Mouse (Mus musculus): ENCODE measurements around the gene Pctp.
A peak's percentile ranks its signal among the peaks of the same experiment; 100 is the strongest.

The Pctp gene

GRCm38 (mm10) chr11:90007791-90008531 lies 5.3 kb upstream of the Pctp start:
- no peak for DNase-seq (ENCODE audit: low spot score in 2 of 2)

GRCm38 (mm10) chr11:90006111-90006510 lies 3.4 kb upstream of the Pctp start:
- DNase-seq (ENCODE audit: low spot score in 2 of 2) = no peak

GRCm38 (mm10) chr11:90003386-90003785 lies 692 bp upstream of the Pctp start:
- DNase-seq (ENCODE audit: low spot score in 2 of 2) = no peak

GRCm38 (mm10) chr11:90002987-90003348 lies 274 bp upstream of the Pctp start:
- no peak for DNase-seq (ENCODE audit: low spot score in 2 of 2)

- no peak for DNase-seq (ENCODE audit: low spot score in 2 of 2)
Observed at GRCm38 (mm10) chr11:90001396-90002230, 1.1 kb downstream of the Pctp start.

GRCm38 (mm10) chr11:90000666-90001065 lies 2.0 kb downstream of the Pctp start:
- DNase-seq (ENCODE audit: low spot score in 2 of 2) = no peak

GRCm38 (mm10) chr11:89998996-89999770 lies 3.5 kb downstream of the Pctp start:
- DNase-seq (ENCODE audit: low spot score in 2 of 2) = no peak

GRCm38 (mm10) chr11:89996856-89997255 lies 5.8 kb downstream of the Pctp start:
- no peak for DNase-seq (ENCODE audit: low spot score in 2 of 2)

GRCm38 (mm10) chr11:89996406-89996805 lies 6.3 kb downstream of the Pctp start:
- DNase-seq (ENCODE audit: low spot score in 2 of 2) = no peak

GRCm38 (mm10) chr11:89995596-89995995 lies 7.1 kb downstream of the Pctp start:
- DNase-seq (ENCODE audit: low spot score in 2 of 2) = no peak

- DNase-seq (ENCODE audit: low spot score in 2 of 2) = no peak
Observed at GRCm38 (mm10) chr11:89994706-89995105, 8.0 kb downstream of the Pctp start.

- DNase-seq (ENCODE audit: low spot score in 2 of 2) = no peak
Observed at GRCm38 (mm10) chr11:89991661-89992060, 11.0 kb downstream of the Pctp start.

GRCm38 (mm10) chr11:89988936-89989589 lies 13.6 kb downstream of the Pctp start:
- peak; percentile 31 to 70 for DNase-seq (ENCODE audit: low spot score in 2 of 2)

GRCm38 (mm10) chr11:89986516-89986915 lies 16.2 kb downstream of the Pctp start:
- no peak for DNase-seq (ENCODE audit: low spot score in 2 of 2)

GRCm38 (mm10) chr11:89985200-89986187 lies 17.2 kb downstream of the Pctp start:
- DNase-seq (ENCODE audit: low spot score in 2 of 2) = no peak

- DNase-seq (ENCODE audit: low spot score in 2 of 2) = no peak
Observed at GRCm38 (mm10) chr11:89984436-89984835, 18.3 kb downstream of the Pctp start.

- DNase-seq (ENCODE audit: low spot score in 2 of 2) = no peak
Observed at GRCm38 (mm10) chr11:89982918-89983317, 19.8 kb downstream of the Pctp start.

GRCm38 (mm10) chr11:89980106-89980505 lies 22.6 kb downstream of the Pctp start:
- no peak for DNase-seq (ENCODE audit: low spot score in 2 of 2)

- DNase-seq (ENCODE audit: low spot score in 2 of 2) = no peak
Observed at GRCm38 (mm10) chr11:89978914-89979818, 23.5 kb downstream of the Pctp start.
